Mouse (Mus musculus): ENCODE data around the gene Htra1.

- TF ChIP-seq POLR2A (IDR thresholded peaks at IDR 0.05; ENCODE audit: insufficient read depth, low read length) (no peak), CTCF (IDR thresholded peaks at IDR 0.05; ENCODE audit: low read depth, low read length) (no peak), EP300 (IDR thresholded peaks at IDR 0.05; ENCODE audit: insufficient read depth, low read depth, low read length) (no peak)
Observed at GRCm38 (mm10) chr7:130966876-130967275, 31.0 kb downstream of the Htra1 start.
